Mouse (Mus musculus): Measurements from ENCODE around the gene Rexo2.

DNA sequence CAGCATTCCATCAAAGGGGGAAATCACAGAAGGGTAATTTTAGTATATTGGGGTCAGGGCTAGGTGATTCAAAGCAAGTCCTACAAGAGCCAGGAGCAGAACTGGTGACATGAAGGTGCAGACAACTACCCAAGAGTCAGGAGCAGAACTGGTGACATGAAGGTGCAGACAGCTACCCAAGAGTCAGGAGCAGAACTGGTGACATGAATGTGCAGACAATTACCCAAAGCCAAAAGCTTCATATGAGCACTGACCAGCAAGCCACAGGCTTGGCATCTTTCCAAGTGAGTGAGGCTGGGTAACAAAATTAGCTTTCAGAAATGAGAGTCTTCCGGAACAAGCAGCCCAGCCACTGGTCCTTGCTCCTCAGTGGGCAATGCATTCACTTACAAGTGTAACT is 34.9 kb upstream of the Rexo2 start:
- TF ChIP-seq POLR2A (IDR thresholded peaks at IDR 0.05; ENCODE audit: insufficient read length, low read depth), result no peak
- no peak for TF ChIP-seq TCF12 (IDR thresholded peaks at IDR 0.05; ENCODE audit: insufficient read depth, poor library complexity, severe bottlenecking)
- no peak for TF ChIP-seq SRF (IDR thresholded peaks at IDR 0.05; ENCODE audit: control insufficient read depth, insufficient read length, low read depth)
